Mouse (Mus musculus): ENCODE results near the gene Tgif1.

- TF ChIP-seq CTCF (IDR thresholded peaks at IDR 0.05; ENCODE audit: borderline replicate concordance, extremely low read depth, insufficient read depth, insufficient read length) (no peak), POLR2A (IDR thresholded peaks at IDR 0.05; ENCODE audit: borderline replicate concordance, extremely low read depth, insufficient read depth, insufficient read length, poor library complexity, severe bottlenecking) (no peak)
Measured at GRCm38 (mm10) chr17:70872094-70872929, 19.0 kb upstream of the Tgif1 start.

Data from brain, embryonic 14.5 days (tissue).